Mouse (Mus musculus) yolk sac, embryonic 10.5 days (tissue): ENCODE data around the gene Pygb.

Experiments used
- DNase-seq: peaks from one replicate; pipeline ENCODE4 v3.0.0-alpha.2; 2017; ENCODE audit warnings: low spot score

Pygb gene

DNA sequence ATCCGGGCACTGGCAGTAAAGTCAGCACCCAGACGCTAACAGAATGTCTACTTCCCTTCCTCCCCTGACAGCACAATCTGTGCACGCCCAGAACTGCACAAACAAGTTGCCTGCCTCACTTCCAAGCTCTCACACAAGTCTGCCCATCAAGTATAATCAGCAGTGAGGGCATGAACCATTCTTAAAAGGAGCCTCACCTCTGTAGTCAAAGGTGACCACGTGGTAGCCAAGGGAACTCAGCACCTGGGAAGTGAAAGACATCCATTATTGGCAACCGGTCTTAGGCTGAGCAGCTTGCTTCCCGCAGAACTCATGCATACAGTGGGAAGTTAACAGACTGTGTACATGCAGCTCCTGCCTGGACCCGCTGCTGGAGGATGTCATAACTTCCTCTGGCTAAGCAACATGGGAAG is 55.5 kb downstream of the Pygb start:
- DNase-seq, result no peak

DNA sequence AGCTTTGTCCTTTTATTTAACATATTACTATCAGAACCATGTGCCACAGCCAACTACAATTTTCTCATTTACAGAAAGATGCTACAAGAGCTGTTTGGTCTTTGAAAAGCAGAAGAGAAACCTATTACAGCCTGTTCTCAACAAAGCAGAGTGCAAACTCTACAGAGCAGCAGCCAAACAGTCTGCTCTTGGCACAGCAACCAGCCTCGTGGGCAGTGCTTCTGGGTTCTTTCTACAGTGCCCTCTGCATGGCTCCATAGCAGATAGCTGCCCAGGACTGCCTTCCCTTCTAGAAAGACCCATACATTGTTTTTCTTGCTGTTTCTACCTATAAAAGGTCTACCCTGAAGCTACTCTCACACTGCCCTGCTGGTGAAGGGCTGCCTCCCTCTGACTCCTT is 58.3 kb downstream of the Pygb start:
- DNase-seq, result no peak

DNA sequence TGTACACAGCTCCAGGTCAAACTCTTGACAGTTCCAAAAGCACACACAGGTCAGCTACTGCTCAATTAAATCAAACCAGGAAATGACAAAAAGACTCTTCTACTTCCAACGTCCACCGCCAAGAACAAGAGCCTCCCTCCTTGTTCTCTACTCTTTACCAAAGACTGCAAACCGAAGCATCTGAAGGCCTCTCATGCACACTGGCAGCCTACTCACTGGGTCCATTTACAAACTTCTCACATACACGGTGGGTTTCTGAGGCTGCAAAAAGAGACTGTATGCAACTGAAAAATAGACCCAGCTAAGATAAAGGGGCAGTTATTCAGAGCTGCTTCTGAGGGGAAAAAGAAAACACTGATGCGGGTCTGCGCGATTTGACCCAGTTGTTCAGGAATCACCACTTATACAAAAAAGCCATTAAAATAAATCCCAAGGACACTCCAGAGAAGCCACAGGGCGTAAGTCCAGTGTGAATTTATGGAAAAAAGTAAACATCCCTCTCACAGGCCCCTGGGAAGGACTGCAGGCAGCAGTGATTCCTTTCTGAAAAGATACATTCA is 61.0 kb downstream of the Pygb start:
- no peak for DNase-seq

DNA sequence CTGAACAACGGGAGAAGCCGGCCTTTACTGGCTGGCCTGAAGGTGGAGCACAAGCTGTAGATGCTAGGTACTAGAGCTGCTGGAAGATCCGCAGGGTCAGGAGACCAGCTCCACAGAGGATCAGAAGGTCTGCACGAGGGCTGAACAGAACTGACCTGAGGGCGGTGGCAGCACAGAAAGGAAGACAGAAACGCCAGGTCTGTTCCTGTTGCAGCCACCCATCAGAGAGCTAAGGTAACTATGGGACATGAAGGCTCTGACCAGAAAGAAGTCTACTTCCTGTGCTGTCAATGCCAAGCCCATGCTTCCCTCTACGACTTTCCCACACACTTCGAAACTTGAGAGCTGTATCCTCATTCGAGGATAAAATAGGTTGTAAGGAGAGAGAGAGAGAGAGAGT is 64.7 kb downstream of the Pygb start:
- peak; percentile 21 for DNase-seq

DNA sequence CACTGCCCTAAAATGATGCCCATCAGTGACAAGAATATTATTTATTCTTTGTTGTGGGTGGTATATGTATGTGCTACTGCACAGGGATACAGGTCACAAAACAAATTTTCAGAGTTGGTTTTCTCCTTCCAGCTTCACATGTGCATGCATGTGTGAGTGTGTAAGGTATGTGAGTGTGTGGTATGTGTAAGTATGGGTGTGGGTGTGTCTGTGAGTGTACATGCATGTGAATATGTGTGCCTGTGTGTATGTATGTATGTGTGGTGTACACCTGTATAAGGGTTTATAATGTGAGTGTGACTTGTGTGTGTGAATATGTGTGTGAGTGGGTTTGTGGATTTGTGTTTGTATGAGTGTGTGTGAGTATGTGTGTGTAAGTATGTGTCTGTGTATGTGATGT is 68.7 kb downstream of the Pygb start:
- no peak for DNase-seq

DNA sequence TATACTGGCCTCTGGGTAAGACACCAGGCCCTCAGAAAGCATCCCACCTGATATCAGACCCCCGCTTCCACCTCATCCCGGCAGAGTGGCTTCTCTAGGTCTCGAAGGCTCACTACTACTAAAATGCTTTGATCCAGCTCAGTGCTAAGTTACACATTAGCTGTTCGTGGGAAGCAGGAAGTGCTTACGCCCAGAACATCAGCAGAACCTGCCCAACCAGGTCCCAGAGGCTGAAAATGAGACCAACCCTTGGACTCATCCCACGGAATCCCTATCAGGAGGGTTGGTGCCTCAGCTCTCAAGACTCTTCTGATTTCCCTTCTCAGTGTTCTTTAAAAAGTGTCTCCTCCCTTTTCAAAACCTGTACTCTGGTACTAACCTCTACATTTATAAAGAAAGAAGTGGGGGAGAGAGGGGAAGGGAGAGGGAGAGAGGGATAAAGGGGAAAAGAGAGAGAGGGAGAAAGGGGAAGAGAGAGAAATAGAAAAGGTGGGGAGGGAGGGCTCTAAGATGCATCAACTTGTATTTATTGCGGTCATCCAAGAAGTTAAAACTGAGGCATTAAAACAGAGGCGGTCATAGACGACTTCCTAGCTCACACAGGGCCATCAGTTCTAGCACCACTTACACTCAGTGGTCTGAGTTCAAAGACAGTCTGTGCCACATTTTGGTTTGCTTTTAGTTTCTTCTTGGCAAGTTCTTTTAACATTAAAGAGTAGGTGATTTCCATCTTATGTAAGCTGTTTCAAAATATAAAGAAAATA is 72.4 kb downstream of the Pygb start:
- DNase-seq, result peak; percentile 61

DNA sequence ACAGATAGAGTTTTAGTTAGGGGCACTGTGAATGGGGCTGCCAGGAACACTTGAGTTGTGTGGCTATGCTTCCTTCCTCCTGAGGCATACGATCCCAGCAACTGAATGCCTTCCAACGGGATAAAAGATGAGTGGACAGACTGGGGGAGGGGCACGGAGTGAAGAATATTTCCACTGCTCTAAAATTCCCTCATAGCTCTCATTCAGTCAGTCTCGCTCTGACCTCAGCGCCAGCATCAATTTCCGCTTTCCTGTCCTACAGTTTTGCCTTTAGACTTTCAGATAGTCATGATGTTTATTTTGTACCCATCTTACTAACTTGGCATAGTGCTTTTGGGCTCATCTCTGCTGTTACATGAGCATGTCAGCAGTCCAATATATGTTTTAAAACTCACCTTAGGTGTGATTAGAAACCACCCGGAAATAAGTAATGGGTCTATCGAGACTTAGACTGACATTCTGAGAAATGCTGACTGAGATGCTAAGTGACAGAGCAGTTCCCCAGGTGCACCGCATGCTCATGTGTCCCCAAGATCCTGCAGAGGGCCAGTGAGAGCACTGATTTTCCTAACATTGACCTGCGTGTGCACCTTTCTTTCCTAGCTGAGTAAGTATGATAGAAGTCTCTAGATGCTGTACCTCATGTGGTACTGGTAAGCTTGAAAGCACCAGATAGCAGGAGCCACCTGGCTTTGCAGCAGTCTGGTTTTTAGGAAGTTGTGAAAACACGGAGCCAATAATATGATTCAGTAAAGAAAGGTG is 73.4 kb downstream of the Pygb start:
- no peak for DNase-seq

DNA sequence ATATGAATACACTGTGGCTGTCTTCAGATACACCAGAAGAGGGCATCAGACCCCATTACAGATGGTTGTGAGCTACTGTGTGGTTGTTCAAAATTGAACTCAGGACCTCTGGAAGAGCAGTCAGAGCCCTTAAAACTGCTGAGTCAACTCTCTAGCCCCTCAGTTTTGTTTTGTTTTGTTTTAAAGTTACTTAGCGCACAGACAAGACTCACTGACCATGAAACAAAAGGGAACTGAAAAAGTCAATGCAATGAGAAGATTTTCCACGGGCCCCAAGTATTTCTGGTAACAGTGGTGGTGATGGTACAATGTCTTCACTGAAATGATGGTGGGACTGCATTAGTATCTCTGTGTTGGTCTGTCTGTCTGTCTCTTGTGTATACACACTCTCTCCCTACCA is 74.6 kb downstream of the Pygb start:
- DNase-seq, result no peak

DNA sequence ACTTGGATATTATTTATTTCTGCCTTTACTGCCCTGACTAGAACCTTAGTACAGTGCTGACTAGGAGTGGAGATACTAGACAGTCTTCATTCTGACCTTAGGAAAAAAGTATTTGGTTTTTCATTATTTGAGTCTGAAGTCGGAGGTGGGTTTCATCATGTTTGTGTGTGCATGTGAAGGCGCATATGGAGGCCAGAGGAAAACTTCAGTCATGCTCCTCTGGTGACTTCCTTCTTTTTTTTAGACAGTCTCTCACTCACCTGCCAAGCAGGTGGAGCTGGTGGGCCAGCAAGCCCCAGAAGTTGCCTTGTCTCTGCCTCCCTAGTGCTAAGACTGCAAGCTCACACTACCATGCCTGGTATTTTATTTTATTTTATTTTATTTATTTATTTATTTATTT is 80.5 kb downstream of the Pygb start:
- no peak for DNase-seq

DNA sequence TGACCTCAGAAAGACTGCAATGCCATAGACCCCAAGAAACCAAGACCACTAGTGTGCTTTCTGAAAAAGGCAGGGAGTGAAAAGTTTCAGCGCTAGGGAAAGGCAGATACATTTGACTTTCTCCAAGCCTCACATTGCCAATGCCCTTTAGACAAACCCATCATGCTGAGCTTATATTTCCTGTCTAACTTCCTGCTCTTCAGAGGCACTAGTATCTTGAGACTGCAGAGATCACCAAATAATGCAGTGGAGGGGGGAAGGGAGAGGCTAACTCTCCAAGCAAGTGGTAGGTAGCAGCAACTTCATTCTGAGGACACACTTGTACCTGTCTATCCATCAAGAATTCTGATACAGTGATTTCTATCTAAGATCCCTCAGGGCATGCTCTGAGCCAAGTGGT is 82.9 kb downstream of the Pygb start:
- no peak for DNase-seq

DNA sequence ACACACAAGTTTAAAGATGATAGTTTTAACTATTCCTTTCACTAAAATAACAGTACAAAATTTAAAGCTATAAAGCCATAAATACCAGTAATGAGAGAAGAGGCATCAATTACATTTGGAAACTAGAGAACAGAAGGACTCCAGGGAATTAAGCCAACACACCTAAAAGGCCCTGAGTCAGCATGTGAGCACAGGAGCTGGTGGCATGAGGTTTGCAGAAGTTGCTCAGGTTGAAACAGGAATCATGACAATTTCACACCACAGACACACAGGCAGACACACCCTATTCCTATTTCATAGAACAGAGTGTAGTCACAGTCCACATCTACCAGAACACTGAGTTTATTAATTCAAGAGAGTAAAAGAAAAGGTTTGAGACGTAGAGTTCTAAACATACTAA is 88.0 kb downstream of the Pygb start:
- no peak for DNase-seq

DNA sequence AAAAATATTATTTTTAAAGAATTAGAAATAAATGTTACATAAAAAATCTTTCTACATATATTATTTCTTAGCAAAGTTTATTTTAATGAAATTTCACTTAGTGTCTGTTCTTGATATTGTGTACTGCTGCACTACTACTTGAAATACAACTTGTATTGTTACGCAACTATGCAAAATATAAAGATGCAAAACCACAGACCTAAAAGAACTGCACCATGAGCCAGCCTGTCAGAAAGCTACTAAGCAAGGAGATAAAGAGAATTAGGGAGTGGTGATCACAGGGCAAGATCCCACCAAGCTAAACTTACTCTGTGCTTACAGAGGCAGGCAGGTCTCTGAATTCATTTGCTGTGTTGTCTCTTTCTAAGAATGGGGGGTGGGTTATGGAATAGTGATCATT is 88.7 kb downstream of the Pygb start:
- no peak for DNase-seq

DNA sequence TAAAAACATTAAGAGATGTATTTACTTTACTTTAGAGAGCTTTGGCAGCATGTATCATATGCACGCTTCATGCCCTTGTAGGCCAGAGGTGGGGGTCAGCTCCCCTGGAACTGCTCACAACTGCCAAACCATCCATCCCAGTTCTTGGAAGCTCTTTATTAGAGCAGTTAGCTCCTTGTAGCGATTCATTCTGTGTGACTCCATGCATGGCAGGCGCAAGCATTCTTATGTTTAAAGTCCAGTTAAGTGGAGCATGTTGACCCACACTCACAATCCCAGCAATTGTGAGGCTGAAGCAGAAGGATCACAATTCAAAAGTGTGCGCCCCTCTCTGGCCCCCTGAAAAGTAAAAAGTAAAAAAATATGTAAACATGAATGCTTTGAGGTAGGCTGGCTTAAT is 91.0 kb downstream of the Pygb start:
- DNase-seq, result no peak
